Mouse (Mus musculus) lung, postnatal 0 days (tissue): ENCODE data around the gene Csf2rb2. TPM values are rescaled to one million over a fixed set of nuclear protein-coding genes. Genes with fewer than 3 reads are reported as not detected.
"Not testable (repeated sequence)": the region's sequence is repeated elsewhere in the genome, so short reads cannot be mapped to it uniquely, and the experiment has no call there.

Experiments used
- ATAC-seq: fragments of 200-750 bp; cut with Nextera tagmentation; 2 replicates; pipeline ENCODE4 v1.8.0; 2017; ENCODE audit warnings: moderate library complexity
- DNase-seq: peaks from one replicate; pipeline ENCODE4 v3.0.0-alpha.2; 2016; ENCODE audit warnings: low spot score
- H3K27ac ChIP-seq: fragments of 300-500 bp; sonication (generic); 2 replicates; pipeline ENCODE4 v1.5.1; 2014; ENCODE audit warnings: antibody characterized with exemption, mild to moderate bottlenecking, low read length, mixed read lengths
- H3K27me3 ChIP-seq: fragments of 300-500 bp; sonication (generic); replicated peaks from 2 replicates; pipeline ENCODE4 v1.6.1; 2014; ENCODE audit warnings: low read length, mixed read lengths; ENCODE audit not compliant: insufficient read depth
- H3K36me3 ChIP-seq: fragments of 300-500 bp; sonication (generic); 2 replicates; pipeline ENCODE4 v1.6.1; 2014; ENCODE audit warnings: low read length, mixed read lengths; ENCODE audit not compliant: insufficient read depth
- H3K4me1 ChIP-seq: fragments of 300-500 bp; sonication (generic); 2 replicates; pipeline ENCODE4 v1.6.1; 2014; ENCODE audit warnings: antibody characterized with exemption, low read depth, low read length, mixed read lengths; ENCODE audit not compliant: insufficient read depth
- H3K4me2 ChIP-seq: fragments of 300-500 bp; sonication (generic); replicated peaks from 2 replicates; pipeline ENCODE4 v1.6.1; 2014; ENCODE audit warnings: low read depth, mild to moderate bottlenecking, low read length, moderate library complexity, mixed read lengths
- H3K4me3 ChIP-seq: fragments of 300-500 bp; sonication (generic); 2 replicates; pipeline ENCODE4 v1.5.1; 2014; ENCODE audit warnings: low read depth, low read length
- H3K9ac ChIP-seq: fragments of 300-500 bp; sonication (generic); replicated peaks from 2 replicates; pipeline ENCODE4 v1.6.1; 2014; ENCODE audit warnings: low read depth, mild to moderate bottlenecking
- H3K9me3 ChIP-seq: fragments of 300-500 bp; sonication (generic); 2 replicates; pipeline ENCODE4 v1.6.1; 2016; ENCODE audit warnings: low read length, mixed read lengths
- CTCF ChIP-seq: IDR thresholded peaks from 2 replicates; pipeline ENCODE4 v1.5.1; 2016; ENCODE audit warnings: antibody characterized with exemption, mild to moderate bottlenecking
- EP300 ChIP-seq: IDR thresholded peaks from 2 replicates; pipeline ENCODE4 v1.6.1; 2016; ENCODE audit warnings: antibody characterized with exemption, mild to moderate bottlenecking, control low read depth
- WGBS: fragments of 180-500 bp; shearing (Covaris S2); extraction: QIAGEN DNeasy Blood & Tissue Kit; methylation state at CpG from one replicate; pipeline ENCODE4 v1.1.7; 2014; 5-methylcytosine and 5-hydroxymethylcytosine counted together
- polyA plus RNA-seq: library from polyadenylated mRNA; unstranded; fragments of >200 nt; fragmentation: Nextera tagmentation; extraction: Ambion mirVana; gene quantifications from 2 replicates; pipeline ENCODE4 v1.2.1, GENCODE M21; 2015

The Csf2rb2 gene
- polyA plus RNA-seq, 1 experiment from 2014 or later = 0.84 TPM

DNA sequence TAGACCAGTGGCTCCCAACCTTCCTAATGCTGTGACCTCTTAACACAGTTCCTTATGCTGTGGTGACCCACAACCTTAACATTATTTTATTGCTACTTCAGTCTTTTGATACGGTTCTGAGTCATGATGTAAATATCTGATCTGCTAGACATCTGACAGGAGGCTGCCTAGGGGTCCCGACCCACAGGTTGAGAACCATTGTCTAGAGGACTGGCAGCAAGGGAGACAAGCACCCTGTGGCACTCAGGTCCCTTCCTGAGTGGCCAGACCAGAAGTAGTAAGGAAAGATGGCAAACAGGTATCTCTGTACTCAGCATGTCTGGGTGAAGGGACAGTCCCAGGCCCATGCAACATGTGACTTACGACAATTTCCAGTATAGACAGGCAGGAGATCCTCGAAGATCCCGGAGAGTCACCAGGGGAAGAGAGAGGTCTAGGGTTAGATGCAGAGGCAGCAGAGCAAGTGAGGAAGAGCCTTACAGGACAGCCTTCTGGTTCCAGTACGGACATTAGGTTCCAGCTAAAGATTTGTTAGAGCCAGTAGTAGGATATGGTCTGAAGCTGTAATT is 1.8 kb downstream of the Csf2rb2 start:
- Histone ChIP-seq H3K27ac (no peak overlapping the region), H3K4me3 (no peak overlapping the region), H3K4me1 (no peaks in the 10 kb centered on the region), H3K36me3 (no peaks in the 10 kb centered on the region), H3K9ac (no peak overlapping the region), H3K27me3 (no peaks in the 10 kb centered on the region), H3K4me2 (no peak overlapping the region), H3K9me3 (no peaks in the 10 kb centered on the region)
- DNase-seq (no peak), ATAC-seq (no peak)
- 82% methylated on average over 6 of the region's 6 CpGs for WGBS
- no peak for TF ChIP-seq EP300
- TF ChIP-seq CTCF = no peak

DNA sequence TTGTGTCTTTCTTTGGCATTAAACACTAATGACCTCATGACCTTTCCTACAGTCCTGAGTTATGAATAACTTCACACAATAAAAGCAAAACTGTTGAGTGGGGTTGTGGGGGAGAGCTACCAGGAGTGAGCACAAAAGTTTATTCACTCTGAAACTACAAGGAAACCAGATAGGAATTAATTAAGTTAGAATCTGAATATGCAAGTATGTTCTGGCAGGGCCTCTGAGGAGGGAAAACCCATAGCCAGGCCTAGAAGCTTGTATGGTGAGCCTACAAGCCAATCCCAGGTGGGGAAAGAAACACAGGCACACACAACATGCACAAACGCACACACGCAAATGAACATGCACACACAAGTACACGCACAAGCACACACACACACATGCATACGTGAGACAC is 2.8 kb downstream of the Csf2rb2 start:
- Histone ChIP-seq H3K36me3 (no peaks in the 10 kb centered on the region), H3K4me3 (no peak overlapping the region), H3K4me1 (no peaks in the 10 kb centered on the region), H3K27me3 (no peaks in the 10 kb centered on the region), H3K9ac (no peak overlapping the region), H3K27ac (no peak overlapping the region), H3K9me3 (no peaks in the 10 kb centered on the region), H3K4me2 (no peak overlapping the region)
- no peak for TF ChIP-seq EP300
- TF ChIP-seq CTCF = no peak
- DNase-seq (no peak), ATAC-seq (no peak)
- WGBS = 95% methylated on average over 4 of the region's 4 CpGs

DNA sequence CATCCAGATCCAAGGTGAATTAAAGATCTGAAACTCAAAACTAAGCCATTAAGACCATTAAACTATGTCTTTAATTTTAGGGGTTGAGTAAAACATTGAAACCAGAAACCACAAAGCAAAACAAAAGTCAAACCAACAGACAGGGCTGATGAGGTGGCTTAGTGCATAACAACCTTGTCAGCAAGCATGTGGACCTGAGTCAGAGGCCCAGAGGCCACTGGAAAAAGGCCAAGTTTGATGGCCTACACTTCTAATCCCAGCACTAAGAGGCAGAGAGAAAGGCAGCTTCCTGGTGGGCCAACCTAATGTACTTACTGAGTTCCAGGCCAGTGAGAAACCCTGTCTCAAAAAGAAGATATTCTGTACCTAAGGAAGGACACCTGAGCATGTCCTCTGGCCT is 4.7 kb downstream of the Csf2rb2 start:
- DNase-seq (no peak), ATAC-seq (no peak)
- TF ChIP-seq EP300 (no peak), CTCF (no peak)
- no peaks in the 10 kb centered on the region for H3K27me3 ChIP-seq
- no peak overlapping the region for H3K4me2 ChIP-seq
- no peak overlapping the region for H3K27ac ChIP-seq
- no peaks in the 10 kb centered on the region for H3K36me3 ChIP-seq
- H3K4me1 ChIP-seq = no peaks in the 10 kb centered on the region
- no peak overlapping the region for H3K9ac ChIP-seq
- H3K4me3 ChIP-seq = no peak overlapping the region
- no peaks in the 10 kb centered on the region for H3K9me3 ChIP-seq

DNA sequence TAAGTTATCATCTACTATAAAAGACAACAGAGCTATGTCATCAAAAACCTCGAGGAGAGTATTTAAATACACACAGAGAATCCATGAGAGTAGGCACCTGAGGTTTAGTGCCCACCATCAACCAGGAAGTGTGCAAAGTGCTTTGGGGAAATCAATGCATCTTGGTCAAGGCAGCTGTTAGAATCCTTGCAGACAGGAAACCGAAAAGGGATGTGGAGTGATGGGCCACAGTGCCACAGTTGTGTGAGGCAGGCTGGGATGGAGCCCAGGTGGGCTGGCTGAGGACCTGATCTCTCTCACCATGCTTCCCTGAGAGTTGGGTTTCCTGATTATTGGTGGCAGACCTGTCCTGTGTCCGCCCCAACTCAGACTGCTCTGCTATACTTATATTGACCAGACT is 5.9 kb downstream of the Csf2rb2 start:
- no peaks in the 10 kb centered on the region for H3K36me3 ChIP-seq
- no peak overlapping the region for H3K4me3 ChIP-seq
- H3K27me3 ChIP-seq = no peaks in the 10 kb centered on the region
- H3K27ac ChIP-seq = no peak overlapping the region
- TF ChIP-seq CTCF (no peak), EP300 (no peak)
- H3K9ac ChIP-seq = no peak overlapping the region
- DNase-seq (no peak), ATAC-seq (no peak)
- no peaks in the 10 kb centered on the region for H3K4me1 ChIP-seq
- WGBS = 66% methylated on average over 3 of the region's 3 CpGs
- no peaks in the 10 kb centered on the region for H3K9me3 ChIP-seq
- H3K4me2 ChIP-seq = no peak overlapping the region

DNA sequence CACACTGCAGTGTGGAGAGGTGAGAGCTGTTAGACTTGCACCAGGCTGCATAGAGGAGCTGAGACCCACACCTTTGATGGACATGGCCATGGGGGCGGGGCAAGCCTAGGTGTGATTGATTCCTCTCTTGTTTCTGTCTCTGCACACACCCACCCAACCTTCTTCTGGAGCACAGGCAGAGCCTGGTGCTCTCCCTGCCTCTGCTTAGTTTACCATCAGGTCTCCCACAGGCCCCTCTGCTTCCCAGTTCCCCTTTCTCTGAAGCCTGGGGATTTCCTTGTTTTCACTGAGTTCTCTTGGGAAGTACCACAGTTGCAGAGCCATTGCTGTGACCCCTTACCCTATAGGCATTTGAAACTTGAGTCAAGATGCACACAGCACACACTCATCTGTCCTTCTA is 7.0 kb downstream of the Csf2rb2 start:
- no peak for DNase-seq
- 88% methylated on average over 1 of the region's 1 CpGs for WGBS
- no peak overlapping the region for H3K9ac ChIP-seq
- H3K36me3 ChIP-seq = no peaks in the 10 kb centered on the region
- no peaks in the 10 kb centered on the region for H3K9me3 ChIP-seq
- H3K4me3 ChIP-seq = no peak overlapping the region
- no peaks in the 10 kb centered on the region for H3K27me3 ChIP-seq
- TF ChIP-seq CTCF (no peak), EP300 (no peak)
- no peak overlapping the region for H3K27ac ChIP-seq
- no peaks in the 10 kb centered on the region for H3K4me1 ChIP-seq
- no peak for ATAC-seq
- no peak overlapping the region for H3K4me2 ChIP-seq

DNA sequence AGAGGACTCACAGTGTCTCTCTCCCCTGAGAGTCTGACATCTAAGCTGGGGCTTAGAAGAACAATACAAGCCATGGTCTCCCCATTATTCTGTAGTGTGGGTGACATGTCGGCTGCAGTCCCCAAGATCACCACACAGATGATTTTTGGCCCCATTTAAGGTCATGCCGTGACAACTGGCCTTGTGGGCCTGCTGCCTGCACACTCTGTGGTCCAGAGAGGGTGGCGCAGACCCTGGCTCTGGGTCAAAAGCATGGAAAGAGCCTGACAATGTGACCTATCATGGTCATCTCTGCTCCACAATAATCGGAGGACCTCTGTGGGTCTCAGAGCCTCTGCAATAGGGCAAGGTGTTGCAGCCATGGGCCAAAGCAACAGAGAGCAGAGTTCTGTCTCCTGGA is 11.8 kb downstream of the Csf2rb2 start:
- DNase-seq (no peak), ATAC-seq (no peak)
- Histone ChIP-seq H3K4me3 (no peak overlapping the region), H3K27ac (no peak overlapping the region), H3K9ac (no peak overlapping the region), H3K36me3 (no peaks in the 10 kb centered on the region), H3K4me1 (no peaks in the 10 kb centered on the region), H3K27me3 (no peaks in the 10 kb centered on the region), H3K9me3 (no peaks in the 10 kb centered on the region), H3K4me2 (no peak overlapping the region)
- WGBS = 86% methylated on average over 4 of the region's 4 CpGs
- no peak for TF ChIP-seq CTCF
- TF ChIP-seq EP300 = no peak

DNA sequence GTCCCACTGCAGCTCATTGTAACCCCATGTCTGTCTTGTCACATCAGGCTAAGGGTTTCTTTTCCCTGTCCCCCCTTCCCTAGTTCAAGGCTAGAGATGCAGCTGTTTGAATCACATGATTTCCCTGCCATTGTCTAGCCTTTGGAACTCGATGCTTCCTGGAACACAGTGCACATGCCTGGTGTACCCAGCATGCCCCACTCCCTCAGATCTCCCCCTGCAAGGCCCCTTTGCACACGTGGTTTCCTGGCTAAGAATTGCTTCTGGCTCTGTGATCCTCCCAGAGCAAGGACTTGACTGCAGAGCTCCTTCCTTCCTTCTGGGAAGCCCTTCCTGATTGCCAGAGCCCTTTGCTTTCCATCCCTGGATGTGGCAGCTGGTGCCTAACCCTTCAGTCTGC is 12.3 kb downstream of the Csf2rb2 start:
- H3K4me3 ChIP-seq, H3K4me1 ChIP-seq, H3K27ac ChIP-seq, DNase-seq, H3K9me3 ChIP-seq, H3K9ac ChIP-seq, H3K36me3 ChIP-seq, H3K4me2 ChIP-seq, H3K27me3 ChIP-seq: not testable (repeated sequence)
- ATAC-seq = peak; percentile 69
- WGBS = 2% methylated on average over 2 of the region's 2 CpGs

DNA sequence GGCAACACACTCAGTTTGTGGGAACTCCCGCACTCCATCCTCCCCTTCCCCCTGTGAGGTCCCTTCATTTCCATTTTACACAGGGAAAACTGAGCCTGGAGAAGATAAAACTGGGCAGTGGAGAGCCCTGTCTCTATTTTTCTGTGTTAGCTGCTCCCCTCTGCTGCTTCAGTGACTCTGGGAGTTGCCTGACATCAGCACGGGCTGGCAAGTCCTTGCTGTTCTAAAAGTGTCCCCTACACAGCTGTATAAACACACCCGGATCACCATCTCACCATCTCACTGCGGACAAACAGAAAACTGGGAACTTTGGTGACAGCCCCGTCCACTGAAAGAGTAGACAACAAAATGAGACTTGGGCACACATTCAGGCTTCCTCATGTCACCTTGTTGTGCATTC is 15.7 kb downstream of the Csf2rb2 start:
- not testable (repeated sequence) for H3K9me3 ChIP-seq, ATAC-seq, H3K4me3 ChIP-seq, DNase-seq, H3K27ac ChIP-seq, H3K4me1 ChIP-seq, H3K36me3 ChIP-seq, H3K27me3 ChIP-seq, H3K4me2 ChIP-seq, H3K9ac ChIP-seq
- WGBS = 32% methylated on average over 5 of the region's 5 CpGs
